Mouse (Mus musculus) midbrain, embryonic 10.5 days (tissue): Measurements from ENCODE around the gene Csnk1d. TPM values are rescaled to one million over a fixed set of nuclear protein-coding genes. Genes with fewer than 3 reads are reported as not detected.

Source experiments
- DNase-seq: peaks from one replicate; pipeline ENCODE4 v3.0.0-alpha.2; 2017; ENCODE audit warnings: low spot score
- H3K27ac ChIP-seq: fragments of 300-500 bp; sonication (generic); replicated peaks from 2 replicates; pipeline ENCODE4 v1.5.1; 2016; ENCODE audit warnings: mild to moderate bottlenecking
- H3K27me3 ChIP-seq: fragments of 300-500 bp; sonication (generic); 2 replicates; pipeline ENCODE4 v1.6.1; 2016; ENCODE audit warnings: low read depth, mild to moderate bottlenecking; ENCODE audit not compliant: poor library complexity, severe bottlenecking
- H3K36me3 ChIP-seq: fragments of 300-500 bp; sonication (generic); 2 replicates; pipeline ENCODE4 v1.6.1; 2016; ENCODE audit warnings: mild to moderate bottlenecking, moderate library complexity
- H3K4me1 ChIP-seq: fragments of 300-500 bp; sonication (generic); 2 replicates; pipeline ENCODE4 v1.6.1; 2016
- H3K4me3 ChIP-seq: fragments of 300-500 bp; sonication (generic); 2 replicates; pipeline ENCODE4 v1.5.1; 2016; ENCODE audit warnings: mild to moderate bottlenecking, moderate library complexity
- H3K9me3 ChIP-seq: fragments of 300-500 bp; sonication (generic); replicated peaks from 2 replicates; pipeline ENCODE4 v1.6.1; 2016; ENCODE audit warnings: mild to moderate bottlenecking
- WGBS: fragments of 180-500 bp; shearing (Covaris S2); methylation state at CpG from one replicate; pipeline ENCODE4 v1.1.7; 2016; 5-methylcytosine and 5-hydroxymethylcytosine counted together
- polyA plus RNA-seq: library from polyadenylated mRNA; unstranded; fragments of >200 nt; fragmentation: Nextera tagmentation; extraction: Ambion mirVana; gene quantifications from 2 replicates; pipeline ENCODE4 v1.2.1, GENCODE M21; 2016

The Csnk1d gene
- polyA plus RNA-seq: 120 and 136 TPM in 2 replicates

- Histone ChIP-seq H3K4me3 (peak within 1 kb of the TSS; percentile 100), H3K4me1 (peaks cover 40% of the 10 kb centered on the region), H3K36me3 (peaks cover 39% of the 10 kb centered on the region), H3K27me3 (no peaks in the 10 kb centered on the region), H3K9me3 (no peaks in the 10 kb centered on the region), H3K27ac (peak within 1 kb of the TSS; percentile 100)
- DNase-seq: peak; percentile 99
- WGBS: under 1% methylated on average over 59 of the region's 59 CpGs
Observed at GRCm38 (mm10) chr11:120990951-120991526, at the start of gene Csnk1d. TSS of gene Csnk1d (minus strand) at chr11:120991330.

GRCm38 (mm10) chr11:121039302-121039701, 48.2 kb upstream of the Csnk1d start, which contains the start of gene Cd7:
TSS of gene Cd7 (minus strand) at chr11:121039418.
- no peak for DNase-seq
- Histone ChIP-seq H3K36me3 (no peaks in the 10 kb centered on the region), H3K27me3 (no peaks in the 10 kb centered on the region), H3K9me3 (no peaks in the 10 kb centered on the region), H3K4me1 (no peaks in the 10 kb centered on the region), H3K4me3 (no peak within 1 kb of the TSS), H3K27ac (no peak within 1 kb of the TSS)
- 77% methylated on average over 5 of the region's 5 CpGs for WGBS

DNA sequence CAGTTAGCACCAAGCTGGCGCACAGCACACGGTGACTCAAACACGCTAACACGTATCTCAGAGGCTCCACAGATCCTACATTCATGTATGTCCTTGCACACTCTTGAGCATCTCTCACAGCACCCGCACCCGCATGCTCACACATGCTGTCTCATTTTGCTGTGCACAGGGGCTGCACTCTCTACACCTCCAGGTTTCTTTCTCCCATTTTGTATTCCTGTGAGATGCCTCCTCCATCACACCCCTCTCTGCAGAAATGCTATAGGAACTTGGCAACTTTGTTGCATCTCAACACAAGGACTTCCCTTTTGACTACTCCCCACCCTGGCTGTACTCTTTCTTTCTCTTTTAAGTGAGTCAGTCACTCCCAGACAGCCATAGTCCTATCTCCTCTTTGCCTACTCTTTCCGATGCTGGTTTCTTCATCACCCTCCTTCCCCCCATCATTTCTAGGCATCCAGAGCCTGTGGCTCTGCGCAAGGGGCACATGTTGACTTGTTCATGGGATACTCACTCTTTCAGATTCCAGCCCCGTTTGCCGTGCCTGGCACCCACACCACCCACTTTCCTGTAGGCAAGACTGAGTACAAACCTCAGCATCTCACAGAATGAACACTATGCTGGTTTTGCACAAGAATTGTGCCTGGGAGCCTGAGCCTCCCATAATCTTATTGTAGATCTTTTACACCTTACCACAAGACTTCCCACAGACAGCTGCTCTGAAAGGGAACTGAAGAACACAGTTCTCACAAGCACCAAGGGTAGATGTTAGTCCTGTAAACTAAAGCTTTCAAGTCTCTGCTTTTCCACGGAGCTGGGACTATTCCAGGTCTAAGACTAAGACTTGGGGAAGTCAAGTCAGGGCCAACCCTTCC, 47.5 kb upstream of the Csnk1d start:
- Histone ChIP-seq H3K4me3 (no peak overlapping the region), H3K27ac (no peak overlapping the region), H3K36me3 (no peaks in the 10 kb centered on the region), H3K27me3 (no peaks in the 10 kb centered on the region), H3K4me1 (no peaks in the 10 kb centered on the region), H3K9me3 (no peaks in the 10 kb centered on the region)
- WGBS: 91% methylated on average over 11 of the region's 11 CpGs
- DNase-seq: no peak

DNA sequence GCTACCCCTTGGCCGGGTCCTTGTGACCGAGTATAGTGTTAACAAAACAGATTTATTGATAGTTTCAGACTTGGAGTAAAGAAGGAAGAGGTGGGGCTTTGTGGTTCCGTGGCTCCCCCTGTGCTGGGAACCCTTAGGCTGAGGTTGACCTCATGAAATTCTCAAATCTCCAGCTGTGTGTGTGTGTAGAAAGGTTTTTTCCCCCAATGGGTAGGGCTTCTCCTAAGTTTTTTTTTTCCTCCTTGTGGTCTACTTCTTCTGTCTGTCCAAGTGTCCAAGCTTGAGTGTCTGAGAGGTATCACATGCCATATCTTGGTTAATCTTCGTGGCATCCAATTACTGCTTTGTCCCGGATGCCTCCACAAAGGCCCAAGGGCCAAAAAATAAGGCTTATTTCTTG, 42.0 kb upstream of the Csnk1d start:
- DNase-seq: no peak
- no peaks in the 10 kb centered on the region for H3K36me3 ChIP-seq
- no peaks in the 10 kb centered on the region for H3K9me3 ChIP-seq
- no peak overlapping the region for H3K27ac ChIP-seq
- 91% methylated on average over 5 of the region's 5 CpGs for WGBS
- no peak overlapping the region for H3K4me3 ChIP-seq
- H3K27me3 ChIP-seq: no peaks in the 10 kb centered on the region
- no peaks in the 10 kb centered on the region for H3K4me1 ChIP-seq

- no peaks in the 10 kb centered on the region for H3K27me3 ChIP-seq
- no peak overlapping the region for H3K4me3 ChIP-seq
- H3K27ac ChIP-seq: no peak overlapping the region
- no peaks in the 10 kb centered on the region for H3K4me1 ChIP-seq
- DNase-seq: no peak
- H3K9me3 ChIP-seq: no peaks in the 10 kb centered on the region
- WGBS: 85% methylated on average over 7 of the region's 7 CpGs
- H3K36me3 ChIP-seq: no peaks in the 10 kb centered on the region
Observed at GRCm38 (mm10) chr11:121027259-121027658, 36.1 kb upstream of the Csnk1d start.

GRCm38 (mm10) chr11:121024163-121024562, 33.0 kb upstream of the Csnk1d start:
- WGBS: 77% methylated on average over 6 of the region's 6 CpGs
- H3K27ac ChIP-seq: no peak overlapping the region
- H3K36me3 ChIP-seq: no peaks in the 10 kb centered on the region
- no peaks in the 10 kb centered on the region for H3K9me3 ChIP-seq
- H3K4me1 ChIP-seq: no peaks in the 10 kb centered on the region
- no peaks in the 10 kb centered on the region for H3K27me3 ChIP-seq
- no peak overlapping the region for H3K4me3 ChIP-seq
- DNase-seq: no peak

DNA sequence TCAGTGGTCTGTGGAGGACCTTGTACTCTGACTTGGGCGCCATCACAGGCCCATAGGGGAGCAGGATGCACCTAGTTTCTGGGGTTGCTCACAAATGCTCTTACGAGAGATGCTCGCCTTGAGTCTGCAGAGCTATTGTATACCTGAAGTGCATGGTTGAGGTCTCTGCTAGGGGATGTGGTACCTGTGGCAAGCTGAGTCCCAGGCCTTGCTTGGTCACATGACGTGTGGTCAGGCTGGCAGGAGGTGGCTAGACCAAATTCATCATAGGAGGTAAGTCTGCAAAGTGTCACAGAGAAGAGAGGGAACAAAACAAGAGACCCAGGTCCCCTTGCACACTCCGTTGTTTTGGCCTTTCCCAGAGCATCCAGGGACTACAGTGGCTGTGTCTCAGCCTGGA, 28.4 kb upstream of the Csnk1d start:
- Histone ChIP-seq H3K36me3 (no peaks in the 10 kb centered on the region), H3K4me3 (no peak overlapping the region), H3K9me3 (no peaks in the 10 kb centered on the region), H3K27me3 (no peaks in the 10 kb centered on the region), H3K4me1 (no peaks in the 10 kb centered on the region), H3K27ac (no peak overlapping the region)
- DNase-seq: no peak
- WGBS: 85% methylated on average over 5 of the region's 5 CpGs

- 36% methylated on average over 3 of the region's 3 CpGs for WGBS
- DNase-seq: peak; percentile 65
- Histone ChIP-seq H3K9me3 (no peaks in the 10 kb centered on the region), H3K36me3 (no peaks in the 10 kb centered on the region), H3K27ac (no peak overlapping the region), H3K27me3 (no peaks in the 10 kb centered on the region), H3K4me1 (no peaks in the 10 kb centered on the region), H3K4me3 (no peak overlapping the region)
Observed at GRCm38 (mm10) chr11:121017703-121018102, 26.6 kb upstream of the Csnk1d start.

GRCm38 (mm10) chr11:121015472-121015871, 24.3 kb upstream of the Csnk1d start:
- no peaks in the 10 kb centered on the region for H3K9me3 ChIP-seq
- no peaks in the 10 kb centered on the region for H3K4me1 ChIP-seq
- H3K27me3 ChIP-seq: no peaks in the 10 kb centered on the region
- H3K27ac ChIP-seq: no peak overlapping the region
- no peaks in the 10 kb centered on the region for H3K36me3 ChIP-seq
- H3K4me3 ChIP-seq: no peak overlapping the region
- WGBS: 73% methylated on average over 6 of the region's 6 CpGs
- DNase-seq: no peak

DNA sequence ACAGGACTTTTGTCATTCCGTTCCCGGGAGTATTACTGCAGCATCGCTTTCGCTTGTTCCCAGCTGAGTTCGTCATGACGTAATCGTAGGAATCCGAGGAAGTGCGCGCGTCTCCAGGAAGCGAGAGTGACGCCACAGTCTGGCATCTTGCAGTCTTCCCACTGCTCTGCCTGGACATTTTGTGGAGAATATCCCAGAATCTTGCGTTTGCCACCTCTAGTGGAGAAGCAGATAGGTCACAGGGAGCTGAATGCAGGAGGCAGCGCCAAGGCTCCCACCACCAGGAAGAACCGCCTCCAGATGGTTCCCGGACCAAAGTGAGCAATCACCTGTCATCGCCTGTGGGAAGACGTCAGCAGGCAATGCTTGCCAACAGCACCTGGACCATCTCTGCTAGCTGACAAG, 23.8 kb upstream of the Csnk1d start:
- DNase-seq: no peak
- 64% methylated on average over 19 of the region's 19 CpGs for WGBS
- Histone ChIP-seq H3K4me3 (peak overlapping the region; percentile 7), H3K9me3 (no peaks in the 10 kb centered on the region), H3K4me1 (no peaks in the 10 kb centered on the region), H3K27me3 (no peaks in the 10 kb centered on the region), H3K27ac (no peak overlapping the region), H3K36me3 (no peaks in the 10 kb centered on the region)

DNA sequence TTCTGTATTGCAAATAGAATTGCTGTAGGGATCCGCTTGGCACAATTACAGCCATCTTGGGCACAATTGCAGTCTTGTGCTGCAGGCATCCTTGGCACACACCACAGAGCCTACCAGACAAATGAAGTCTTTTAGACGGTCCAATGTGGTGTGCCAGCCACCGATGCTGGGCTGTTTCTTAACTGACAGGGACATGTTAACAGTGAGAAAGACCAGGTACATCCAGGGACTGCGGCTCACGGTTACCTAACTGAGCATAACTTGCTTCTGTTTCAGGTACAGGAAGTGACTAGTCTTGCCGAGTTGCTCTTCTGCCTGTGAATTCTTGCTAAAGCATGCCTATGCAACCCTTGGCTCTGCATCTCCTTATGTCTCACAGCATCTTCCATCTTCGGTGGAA, 22.5 kb upstream of the Csnk1d start:
- no peak overlapping the region for H3K4me3 ChIP-seq
- WGBS: 90% methylated on average over 7 of the region's 7 CpGs
- no peaks in the 10 kb centered on the region for H3K36me3 ChIP-seq
- H3K27me3 ChIP-seq: no peaks in the 10 kb centered on the region
- no peaks in the 10 kb centered on the region for H3K4me1 ChIP-seq
- no peak overlapping the region for H3K27ac ChIP-seq
- no peaks in the 10 kb centered on the region for H3K9me3 ChIP-seq
- no peak for DNase-seq

DNA sequence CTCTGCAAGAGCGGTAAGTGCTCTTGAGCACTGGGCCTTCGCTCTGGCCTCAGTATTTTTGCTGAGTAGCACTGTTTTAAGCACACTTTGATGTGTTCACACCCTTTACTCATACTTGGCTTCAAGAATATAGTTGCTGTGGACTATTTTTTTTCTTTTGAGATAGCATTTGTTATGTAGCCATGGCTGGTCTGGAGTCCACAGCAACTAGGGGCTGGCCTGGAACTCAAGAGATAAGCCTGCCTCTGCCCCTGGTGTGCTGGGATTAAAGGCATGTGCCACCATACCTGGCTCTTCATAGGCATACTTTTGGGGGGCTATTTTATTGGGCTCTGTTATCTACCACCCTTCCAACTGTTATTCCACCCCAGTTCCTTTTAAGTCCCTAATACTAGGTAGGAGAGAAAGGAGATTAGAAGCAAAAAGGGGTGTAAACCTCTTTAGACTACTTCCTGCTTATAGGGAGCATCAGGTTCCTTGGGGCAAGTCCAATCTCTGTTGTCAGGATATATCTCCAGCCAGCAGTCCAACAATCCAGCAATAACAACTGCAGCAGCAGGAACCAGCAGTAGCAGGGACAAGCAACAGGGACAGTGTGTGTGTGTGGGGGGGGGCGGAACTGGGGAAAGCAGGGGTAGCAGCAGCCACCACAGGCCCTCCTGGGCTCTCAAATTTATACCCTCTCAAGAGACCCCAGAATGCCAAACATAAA, 19.1 kb upstream of the Csnk1d start:
- no peak overlapping the region for H3K4me3 ChIP-seq
- no peak overlapping the region for H3K27ac ChIP-seq
- no peaks in the 10 kb centered on the region for H3K27me3 ChIP-seq
- no peaks in the 10 kb centered on the region for H3K9me3 ChIP-seq
- WGBS: 94% methylated on average over 3 of the region's 3 CpGs
- no peak for DNase-seq
- no peaks in the 10 kb centered on the region for H3K36me3 ChIP-seq
- H3K4me1 ChIP-seq: no peaks in the 10 kb centered on the region

- Histone ChIP-seq H3K9me3 (no peaks in the 10 kb centered on the region), H3K27me3 (no peaks in the 10 kb centered on the region), H3K36me3 (no peaks in the 10 kb centered on the region), H3K27ac (no peak overlapping the region), H3K4me3 (no peak overlapping the region), H3K4me1 (no peaks in the 10 kb centered on the region)
- no peak for DNase-seq
- WGBS: 83% methylated on average over 6 of the region's 6 CpGs
Observed at GRCm38 (mm10) chr11:121006184-121006583, 15.1 kb upstream of the Csnk1d start.
